Mouse (Mus musculus) testis, adult 2 months (tissue): ENCODE data around the gene Klk8.

Source experiments
- CTCF ChIP-seq: fragments of 200-500 bp; IDR thresholded peaks from 2 replicates; pipeline ENCODE4 v1.5.1; 2012; ENCODE audit warnings: low read depth, mild to moderate bottlenecking, inconsistent platforms, low read length, moderate library complexity; ENCODE audit not compliant: control insufficient read depth, insufficient read depth, insufficient replicate concordance
- POLR2A ChIP-seq: fragments of 200-500 bp; IDR thresholded peaks from 2 replicates; pipeline ENCODE4 v1.6.1; 2012; ENCODE audit warnings: low read depth, mild to moderate bottlenecking, inconsistent platforms, low read length, moderate library complexity; ENCODE audit not compliant: control insufficient read depth

DNA sequence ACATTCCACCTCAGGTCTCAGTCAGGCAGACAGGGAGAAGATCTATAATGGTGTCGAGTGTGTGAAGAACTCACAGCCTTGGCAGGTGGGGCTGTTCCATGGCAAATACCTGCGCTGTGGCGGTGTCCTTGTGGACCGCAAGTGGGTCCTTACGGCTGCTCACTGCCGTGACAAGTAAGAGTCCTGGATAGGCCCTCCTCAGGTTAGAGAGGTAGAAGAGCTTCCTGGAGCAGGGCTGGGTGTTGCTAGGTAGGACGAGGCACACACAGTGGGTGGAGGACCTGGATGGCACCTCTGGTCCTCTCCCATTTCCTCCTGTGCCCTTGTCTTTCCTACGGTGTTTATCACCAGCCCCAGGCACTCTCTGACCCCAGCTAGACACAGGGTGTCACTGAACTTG lies 27.7 kb upstream of the Klk8 start:
- TF ChIP-seq CTCF, result no peak
- TF ChIP-seq POLR2A, result no peak
